Mouse (Mus musculus): ENCODE data around the gene Nck1.
A peak's percentile ranks its signal among the peaks of the same experiment; 100 is the strongest.

Nck1 gene

GRCm38 (mm10) chr9:100534686-100535085, 11.2 kb downstream of the Nck1 start:
- no peak for DNase-seq

GRCm38 (mm10) chr9:100532847-100533505, 13.0 kb downstream of the Nck1 start:
- DNase-seq: no peak

GRCm38 (mm10) chr9:100531296-100531695, 14.6 kb downstream of the Nck1 start:
- DNase-seq: no peak

GRCm38 (mm10) chr9:100525225-100525624, 20.7 kb downstream of the Nck1 start:
- DNase-seq: no peak

- no peak for DNase-seq
Measured at GRCm38 (mm10) chr9:100522029-100522428, 23.9 kb downstream of the Nck1 start.

- DNase-seq: peak; percentile 84
Measured at GRCm38 (mm10) chr9:100520586-100520985, 25.3 kb downstream of the Nck1 start.

- DNase-seq: no peak
Measured at GRCm38 (mm10) chr9:100520012-100520411, 25.9 kb downstream of the Nck1 start.

GRCm38 (mm10) chr9:100507581-100507980, 38.4 kb downstream of the Nck1 start:
- DNase-seq: no peak

GRCm38 (mm10) chr9:100506652-100507051, 39.3 kb downstream of the Nck1 start:
- DNase-seq: no peak

GRCm38 (mm10) chr9:100505498-100505897, 40.4 kb downstream of the Nck1 start:
- DNase-seq: no peak

- DNase-seq: no peak
Measured at GRCm38 (mm10) chr9:100493611-100494261, 52.2 kb downstream of the Nck1 start.

- DNase-seq: no peak
Measured at GRCm38 (mm10) chr9:100491424-100491823, 54.5 kb downstream of the Nck1 start.

- no peak for DNase-seq
Measured at GRCm38 (mm10) chr9:100488969-100489368, 57.0 kb downstream of the Nck1 start.

- peak; percentile 20 for DNase-seq
Measured at GRCm38 (mm10) chr9:100488056-100488713, 57.7 kb downstream of the Nck1 start.

- DNase-seq: no peak
Measured at GRCm38 (mm10) chr9:100486431-100486830, 59.5 kb downstream of the Nck1 start, which contains the start of gene Il20rb. Il20rb (minus strand) TSS chr9:100486788.

GRCm38 (mm10) chr9:100483318-100483717, 62.6 kb downstream of the Nck1 start:
- no peak for DNase-seq

- no peak for DNase-seq
Measured at GRCm38 (mm10) chr9:100481626-100482025, 64.3 kb downstream of the Nck1 start.

GRCm38 (mm10) chr9:100474056-100474455, 71.9 kb downstream of the Nck1 start:
- DNase-seq: no peak

- DNase-seq: no peak
Measured at GRCm38 (mm10) chr9:100473361-100473760, 72.6 kb downstream of the Nck1 start.

- no peak for DNase-seq
Measured at GRCm38 (mm10) chr9:100472931-100473330, 73.0 kb downstream of the Nck1 start.

- DNase-seq: no peak
Measured at GRCm38 (mm10) chr9:100471605-100471953, 74.4 kb downstream of the Nck1 start.

GRCm38 (mm10) chr9:100470936-100471604, 74.9 kb downstream of the Nck1 start:
- DNase-seq: no peak

GRCm38 (mm10) chr9:100470228-100470627, 75.7 kb downstream of the Nck1 start:
- no peak for DNase-seq

- no peak for DNase-seq
Measured at GRCm38 (mm10) chr9:100469681-100470080, 76.3 kb downstream of the Nck1 start.
